Mouse (Mus musculus) testis, postnatal 10 days (tissue): Measurements from ENCODE around the gene Klf13.

Experiments
- DNase-seq: peaks from one replicate; pipeline ENCODE4 v3.0.0; 2021; ENCODE audit warnings: low spot score

The Klf13 gene

GRCm38 (mm10) chr7:63907778-63908495, 30.8 kb downstream of the Klf13 start:
- DNase-seq, result no peak

GRCm38 (mm10) chr7:63905642-63906041, 33.1 kb downstream of the Klf13 start:
- DNase-seq, result no peak

- DNase-seq, result no peak
Measured at GRCm38 (mm10) chr7:63905190-63905589, 33.5 kb downstream of the Klf13 start.

GRCm38 (mm10) chr7:63903635-63904380, 34.9 kb downstream of the Klf13 start:
- no peak for DNase-seq

- DNase-seq, result no peak
Measured at GRCm38 (mm10) chr7:63902604-63903210, 36.0 kb downstream of the Klf13 start.

- DNase-seq, result no peak
Measured at GRCm38 (mm10) chr7:63901942-63902341, 36.8 kb downstream of the Klf13 start.

GRCm38 (mm10) chr7:63901346-63901745, 37.4 kb downstream of the Klf13 start:
- DNase-seq, result peak; percentile 49

- no peak for DNase-seq
Measured at GRCm38 (mm10) chr7:63900411-63900810, 38.3 kb downstream of the Klf13 start.

- DNase-seq, result no peak
Measured at GRCm38 (mm10) chr7:63899925-63900324, 38.8 kb downstream of the Klf13 start.

- DNase-seq, result no peak
Measured at GRCm38 (mm10) chr7:63898201-63898600, 40.5 kb downstream of the Klf13 start.

- no peak for DNase-seq
Measured at GRCm38 (mm10) chr7:63897655-63898054, 41.1 kb downstream of the Klf13 start.

- peak; percentile 92 for DNase-seq
Measured at GRCm38 (mm10) chr7:63896968-63897468, 41.7 kb downstream of the Klf13 start.

GRCm38 (mm10) chr7:63896276-63896967, 42.3 kb downstream of the Klf13 start:
- DNase-seq, result peak; percentile 55

- DNase-seq, result no peak
Measured at GRCm38 (mm10) chr7:63895223-63895622, 43.5 kb downstream of the Klf13 start.

- DNase-seq, result no peak
Measured at GRCm38 (mm10) chr7:63894662-63895061, 44.1 kb downstream of the Klf13 start.

GRCm38 (mm10) chr7:63893729-63894128, 45.0 kb downstream of the Klf13 start:
- no peak for DNase-seq

GRCm38 (mm10) chr7:63893201-63893600, 45.5 kb downstream of the Klf13 start:
- DNase-seq, result no peak

GRCm38 (mm10) chr7:63891488-63892075, 47.1 kb downstream of the Klf13 start:
- no peak for DNase-seq

GRCm38 (mm10) chr7:63889116-63889975, 49.4 kb downstream of the Klf13 start:
- no peak for DNase-seq

GRCm38 (mm10) chr7:63888674-63889073, 50.0 kb downstream of the Klf13 start:
- no peak for DNase-seq

- DNase-seq, result no peak
Measured at GRCm38 (mm10) chr7:63887602-63888123, 51.1 kb downstream of the Klf13 start.
